Mouse (Mus musculus): ENCODE results near the gene Hps5.

DNA sequence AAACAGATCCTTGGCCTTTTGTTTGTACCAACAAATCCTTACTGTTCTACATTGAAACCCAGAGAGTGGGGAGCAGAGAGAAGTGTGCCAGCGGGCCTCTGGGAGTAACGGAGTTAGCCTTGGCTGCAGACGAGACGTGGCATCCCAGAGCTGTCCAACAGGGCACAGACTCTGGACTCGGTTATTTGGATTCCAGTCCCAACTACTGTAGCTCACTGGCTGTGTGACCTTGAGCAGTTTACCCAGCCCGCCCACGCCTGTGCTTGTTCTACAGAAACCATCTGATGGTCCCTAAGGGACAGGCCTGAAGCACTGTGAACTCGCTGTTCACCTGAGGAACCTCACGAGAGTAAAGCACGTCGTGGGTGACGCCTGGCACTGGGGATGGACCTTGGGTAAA, 34.0 kb upstream of the Hps5 start:
- TF ChIP-seq CTCF (IDR thresholded peaks at IDR 0.05), result no peak
- TF ChIP-seq EP300 (IDR thresholded peaks at IDR 0.05), result no peak

Data from lung, postnatal 0 days (tissue).